Mouse (Mus musculus) right cerebral cortex, postnatal 25 days (tissue): ENCODE data around the gene Gas7.

Experiments
- DNase-seq: peaks from one replicate; pipeline ENCODE4 v3.0.0; 2022

Gas7 gene

GRCm38 (mm10) chr11:67661465-67661864, 206.2 kb downstream of the Gas7 start:
- no peak for DNase-seq

GRCm38 (mm10) chr11:67663437-67663836, 208.2 kb downstream of the Gas7 start:
- DNase-seq = no peak

- peak; percentile 72 for DNase-seq
Observed at GRCm38 (mm10) chr11:67664261-67664660, 209.0 kb downstream of the Gas7 start.

GRCm38 (mm10) chr11:67664918-67665317, 209.7 kb downstream of the Gas7 start:
- DNase-seq = peak; percentile 65

GRCm38 (mm10) chr11:67666129-67666528, 210.9 kb downstream of the Gas7 start:
- DNase-seq = no peak

- DNase-seq = peak; percentile 83
Observed at GRCm38 (mm10) chr11:67667531-67668332, 212.5 kb downstream of the Gas7 start.

- DNase-seq = no peak
Observed at GRCm38 (mm10) chr11:67668460-67669007, 213.3 kb downstream of the Gas7 start.

GRCm38 (mm10) chr11:67670031-67670430, 214.8 kb downstream of the Gas7 start:
- DNase-seq = no peak

GRCm38 (mm10) chr11:67672140-67672539, 216.9 kb downstream of the Gas7 start:
- peak; percentile 66 for DNase-seq

- peak; percentile 54 for DNase-seq
Observed at GRCm38 (mm10) chr11:67675562-67676540, 220.6 kb downstream of the Gas7 start.

- DNase-seq = no peak
Observed at GRCm38 (mm10) chr11:67679300-67679699, 224.1 kb downstream of the Gas7 start.

- no peak for DNase-seq
Observed at GRCm38 (mm10) chr11:67679930-67680329, 224.7 kb downstream of the Gas7 start.

GRCm38 (mm10) chr11:67681871-67682270, 226.6 kb downstream of the Gas7 start:
- DNase-seq = no peak

- no peak for DNase-seq
Observed at GRCm38 (mm10) chr11:67686109-67686508, 230.9 kb downstream of the Gas7 start.

- DNase-seq = no peak
Observed at GRCm38 (mm10) chr11:67694703-67695376, 239.6 kb downstream of the Gas7 start, which contains the start of gene Rcvrn. Gene Rcvrn, plus strand, starts transcription at chr11:67695326.

- no peak for DNase-seq
Observed at GRCm38 (mm10) chr11:67712976-67713375, 257.7 kb downstream of the Gas7 start.

GRCm38 (mm10) chr11:67715382-67715781, 260.1 kb downstream of the Gas7 start:
- DNase-seq = no peak

- no peak for DNase-seq
Observed at GRCm38 (mm10) chr11:67721485-67721884, 266.2 kb downstream of the Gas7 start.

GRCm38 (mm10) chr11:67722399-67723156, 267.3 kb downstream of the Gas7 start:
- no peak for DNase-seq

- DNase-seq = peak; percentile 38
Observed at GRCm38 (mm10) chr11:67723231-67724013, 268.2 kb downstream of the Gas7 start.

- DNase-seq = no peak
Observed at GRCm38 (mm10) chr11:67727095-67727494, 271.9 kb downstream of the Gas7 start.
